Mouse (Mus musculus) liver, embryonic 14.5 days (tissue): ENCODE results near the gene Hoxb4.

Experiments used
- CTCF ChIP-seq: IDR thresholded peaks from 2 replicates; pipeline ENCODE4 v1.5.1; 2016; ENCODE audit warnings: antibody characterized with exemption, low read depth, control low read depth
- EP300 ChIP-seq: IDR thresholded peaks from 2 replicates; pipeline ENCODE4 v1.6.1; 2016; ENCODE audit warnings: antibody characterized with exemption, low read depth

- TF ChIP-seq EP300 (no peak), CTCF (no peak)
Measured at GRCm38 (mm10) chr11:96313806-96314428, 4.2 kb upstream of the Hoxb4 start.
